Mouse (Mus musculus): ENCODE measurements at regions not wholly inside any gene's neighbourhood (a gene's known extent, or its start where the extent isn't known, plus 50 kb on each side); places are given as distances from the start of the nearest gene placed in this dataset.
"Not testable (repeated sequence)": the region's sequence is repeated elsewhere in the genome, so short reads cannot be mapped to it uniquely, and the experiment has no call there.

DNA sequence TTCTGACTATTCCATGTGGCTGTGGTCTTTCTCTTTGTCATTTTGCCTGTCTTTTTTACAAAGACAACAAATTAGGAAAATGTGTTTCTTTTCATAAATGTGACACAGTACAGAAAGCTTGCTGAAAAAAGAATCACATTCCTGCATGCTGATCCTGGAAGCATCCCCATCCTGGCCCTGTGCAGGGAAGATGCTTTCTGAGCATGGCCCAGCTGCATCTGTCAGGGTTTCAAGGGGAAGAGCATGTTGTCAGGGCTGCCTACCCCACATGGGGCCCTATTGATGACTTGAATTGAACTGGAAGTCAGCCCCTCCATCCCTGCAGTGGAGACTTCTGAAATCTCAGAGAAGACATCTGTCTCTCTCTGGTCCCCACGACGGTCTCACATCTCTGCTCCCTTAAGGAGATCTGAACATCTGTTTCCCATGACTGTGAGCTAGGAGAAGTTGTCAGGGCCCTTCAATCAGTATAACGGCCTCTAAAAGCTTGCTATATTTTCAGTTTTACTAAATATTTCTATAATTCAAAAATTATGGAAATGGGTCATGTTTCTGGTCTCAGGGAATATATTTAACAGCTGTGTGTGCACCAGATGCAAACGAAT lies 235.8 kb upstream of the Sfrp2 start:
- H3K9me3 ChIP-seq (ENCODE audit: control insufficient read depth, low read length) = no peaks in the 10 kb centered on the region
- no peak overlapping the region for H3K4me2 ChIP-seq (ENCODE audit: low read length)
- no peak for ATAC-seq (ENCODE audit: insufficient number of reproducible peaks, insufficient read depth, low FRiP score, low read depth)
- no peak overlapping the region for H3K27ac ChIP-seq (replicated peaks in 1 of 2; ENCODE audit: control insufficient read depth in 1 of 2, insufficient read depth in 1 of 2, low read depth in 2 of 2, low read length in 2 of 2)
- H3K36me3 ChIP-seq (ENCODE audit: control insufficient read depth, insufficient read depth, low read length) = no peaks in the 10 kb centered on the region
- H3K4me1 ChIP-seq (ENCODE audit: control insufficient read depth in 2 of 2, insufficient read depth in 2 of 2, low read length in 2 of 2) = no peaks in the 10 kb centered on the region
- H3K9ac ChIP-seq (ENCODE audit: low read length) = no peak overlapping the region
- no peaks in the 10 kb centered on the region for H3K27me3 ChIP-seq (ENCODE audit: control insufficient read depth, insufficient read depth, low read length)
- WGBS = 67% methylated on average over 4 of the region's 4 CpGs
- H3K4me3 ChIP-seq (ENCODE audit: control insufficient read depth in 1 of 2, insufficient read depth in 1 of 2, low read depth in 1 of 2, low read length in 2 of 2) = no peak overlapping the region

DNA sequence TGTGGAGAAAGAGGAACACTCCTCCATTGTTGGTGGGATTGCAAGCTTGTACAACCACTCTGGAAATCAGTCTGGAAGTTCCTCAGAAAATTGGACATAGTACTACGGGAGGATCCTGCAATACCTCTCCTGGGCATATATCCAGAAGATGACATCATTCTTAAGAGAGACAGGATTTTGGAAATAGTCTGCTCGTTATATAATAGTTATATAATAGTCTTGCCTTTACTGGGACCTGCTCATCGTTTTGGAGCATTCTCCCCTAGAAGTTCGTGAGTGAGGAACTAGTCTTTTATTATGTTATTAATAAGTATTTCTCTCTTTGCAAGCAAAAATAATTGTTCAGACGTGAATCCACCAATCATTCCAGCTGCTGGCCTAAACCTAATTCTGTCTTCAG lies 229.5 kb upstream of the Sfrp2 start:
- H3K4me3 ChIP-seq (ENCODE audit: control insufficient read depth in 1 of 2, insufficient read depth in 1 of 2, low read depth in 1 of 2, low read length in 2 of 2); H3K27ac ChIP-seq (replicated peaks in 1 of 2; ENCODE audit: control insufficient read depth in 1 of 2, insufficient read depth in 1 of 2, low read depth in 2 of 2, low read length in 2 of 2); H3K4me1 ChIP-seq (ENCODE audit: control insufficient read depth in 2 of 2, insufficient read depth in 2 of 2, low read length in 2 of 2); H3K36me3 ChIP-seq (ENCODE audit: control insufficient read depth, insufficient read depth, low read length); H3K9me3 ChIP-seq (ENCODE audit: control insufficient read depth, low read length); H3K9ac ChIP-seq (ENCODE audit: low read length); H3K4me2 ChIP-seq (ENCODE audit: low read length); ATAC-seq (ENCODE audit: insufficient number of reproducible peaks, insufficient read depth, low FRiP score, low read depth); H3K27me3 ChIP-seq (ENCODE audit: control insufficient read depth, insufficient read depth, low read length): not testable (repeated sequence)
- WGBS = 53% methylated on average over 5 of the region's 5 CpGs

DNA sequence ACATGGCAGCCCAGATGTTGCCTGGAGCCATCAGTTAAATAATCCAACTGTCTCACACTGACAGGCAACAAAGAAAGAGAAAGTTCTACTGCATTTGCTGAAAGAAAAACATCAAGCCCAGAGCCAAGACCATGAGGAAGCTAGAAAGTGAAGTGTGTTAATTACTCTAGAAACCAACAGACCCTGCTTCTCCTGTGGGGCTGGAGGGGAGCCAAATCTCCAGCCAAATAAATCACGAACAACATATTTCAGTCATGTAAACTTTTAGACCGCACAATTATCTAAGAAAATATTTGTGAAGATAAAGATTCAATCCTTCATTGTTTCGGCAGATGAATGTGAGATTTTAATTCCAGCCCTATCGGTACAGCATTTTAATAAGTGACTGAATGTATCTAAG lies 228.9 kb upstream of the Sfrp2 start:
- 62% methylated on average over 4 of the region's 4 CpGs for WGBS
- Histone ChIP-seq H3K36me3 (ENCODE audit: control insufficient read depth, insufficient read depth, low read length) (no peaks in the 10 kb centered on the region), H3K9me3 (ENCODE audit: control insufficient read depth, low read length) (no peaks in the 10 kb centered on the region), H3K4me2 (ENCODE audit: low read length) (no peak overlapping the region), H3K27me3 (ENCODE audit: control insufficient read depth, insufficient read depth, low read length) (no peaks in the 10 kb centered on the region), H3K4me1 (ENCODE audit: control insufficient read depth in 2 of 2, insufficient read depth in 2 of 2, low read length in 2 of 2) (no peaks in the 10 kb centered on the region), H3K9ac (ENCODE audit: low read length) (no peak overlapping the region), H3K4me3 (ENCODE audit: control insufficient read depth in 1 of 2, insufficient read depth in 1 of 2, low read depth in 1 of 2, low read length in 2 of 2) (no peak overlapping the region), H3K27ac (replicated peaks in 1 of 2; ENCODE audit: control insufficient read depth in 1 of 2, insufficient read depth in 1 of 2, low read depth in 2 of 2, low read length in 2 of 2) (no peak overlapping the region; a peak in 1 of 4 replicates)
- ATAC-seq (ENCODE audit: insufficient number of reproducible peaks, insufficient read depth, low FRiP score, low read depth) = no peak

DNA sequence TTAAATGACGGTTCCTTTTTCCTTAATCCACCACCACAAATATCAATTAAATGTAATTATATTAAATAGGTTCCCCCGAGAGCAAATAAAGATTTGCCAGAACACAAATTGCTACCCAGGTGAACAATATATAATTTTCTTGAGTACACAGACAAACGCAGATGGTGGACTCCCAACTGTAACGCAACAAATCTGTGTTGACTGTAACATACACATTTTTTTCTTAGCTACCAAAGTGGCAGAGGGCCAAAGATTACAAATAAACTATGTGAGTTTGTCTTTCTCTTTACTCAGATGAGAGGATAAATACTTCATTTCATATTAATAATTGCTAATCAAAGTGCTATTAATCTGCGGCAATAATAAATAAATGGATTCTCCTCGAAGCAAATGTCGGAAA lies 228.4 kb upstream of the Sfrp2 start:
- Histone ChIP-seq H3K4me1 (ENCODE audit: control insufficient read depth in 2 of 2, insufficient read depth in 2 of 2, low read length in 2 of 2) (no peaks in the 10 kb centered on the region), H3K9me3 (ENCODE audit: control insufficient read depth, low read length) (no peaks in the 10 kb centered on the region), H3K36me3 (ENCODE audit: control insufficient read depth, insufficient read depth, low read length) (no peaks in the 10 kb centered on the region), H3K9ac (ENCODE audit: low read length) (no peak overlapping the region), H3K27ac (replicated peaks in 1 of 2; ENCODE audit: control insufficient read depth in 1 of 2, insufficient read depth in 1 of 2, low read depth in 2 of 2, low read length in 2 of 2) (no peak overlapping the region), H3K27me3 (ENCODE audit: control insufficient read depth, insufficient read depth, low read length) (no peaks in the 10 kb centered on the region), H3K4me3 (ENCODE audit: control insufficient read depth in 1 of 2, insufficient read depth in 1 of 2, low read depth in 1 of 2, low read length in 2 of 2) (no peak overlapping the region), H3K4me2 (ENCODE audit: low read length) (no peak overlapping the region)
- 74% methylated on average over 7 of the region's 7 CpGs for WGBS
- no peak for ATAC-seq (ENCODE audit: insufficient number of reproducible peaks, insufficient read depth, low FRiP score, low read depth)

DNA sequence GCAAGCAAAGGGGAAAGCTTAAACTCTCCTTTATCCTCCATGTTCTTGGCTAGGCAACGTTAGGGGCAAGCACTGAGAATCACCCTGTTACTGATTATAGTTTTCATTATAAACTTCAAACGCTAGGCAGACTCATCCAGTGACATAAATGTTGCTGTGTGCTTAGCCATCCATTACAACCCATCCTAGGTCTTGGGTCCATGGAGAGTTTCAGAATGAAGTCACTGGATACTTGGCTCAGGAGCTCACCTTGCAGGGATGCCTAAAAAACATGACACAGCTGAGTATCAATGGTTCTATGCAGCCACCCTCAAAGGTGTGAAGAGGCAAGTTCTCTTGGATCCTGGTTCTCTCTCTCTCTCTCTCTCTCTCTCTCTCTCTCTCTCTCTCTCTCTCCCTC lies 227.2 kb upstream of the Sfrp2 start:
- Histone ChIP-seq H3K27ac (replicated peaks in 1 of 2; ENCODE audit: control insufficient read depth in 1 of 2, insufficient read depth in 1 of 2, low read depth in 2 of 2, low read length in 2 of 2) (no peak overlapping the region), H3K9me3 (ENCODE audit: control insufficient read depth, low read length) (no peaks in the 10 kb centered on the region), H3K4me1 (ENCODE audit: control insufficient read depth in 2 of 2, insufficient read depth in 2 of 2, low read length in 2 of 2) (no peaks in the 10 kb centered on the region), H3K27me3 (ENCODE audit: control insufficient read depth, insufficient read depth, low read length) (no peaks in the 10 kb centered on the region), H3K36me3 (ENCODE audit: control insufficient read depth, insufficient read depth, low read length) (no peaks in the 10 kb centered on the region), H3K4me3 (ENCODE audit: control insufficient read depth in 1 of 2, insufficient read depth in 1 of 2, low read depth in 1 of 2, low read length in 2 of 2) (no peak overlapping the region), H3K4me2 (ENCODE audit: low read length) (no peak overlapping the region), H3K9ac (ENCODE audit: low read length) (no peak overlapping the region)
- WGBS = 49% methylated on average over 2 of the region's 2 CpGs
- ATAC-seq (ENCODE audit: insufficient number of reproducible peaks, insufficient read depth, low FRiP score, low read depth) = no peak

DNA sequence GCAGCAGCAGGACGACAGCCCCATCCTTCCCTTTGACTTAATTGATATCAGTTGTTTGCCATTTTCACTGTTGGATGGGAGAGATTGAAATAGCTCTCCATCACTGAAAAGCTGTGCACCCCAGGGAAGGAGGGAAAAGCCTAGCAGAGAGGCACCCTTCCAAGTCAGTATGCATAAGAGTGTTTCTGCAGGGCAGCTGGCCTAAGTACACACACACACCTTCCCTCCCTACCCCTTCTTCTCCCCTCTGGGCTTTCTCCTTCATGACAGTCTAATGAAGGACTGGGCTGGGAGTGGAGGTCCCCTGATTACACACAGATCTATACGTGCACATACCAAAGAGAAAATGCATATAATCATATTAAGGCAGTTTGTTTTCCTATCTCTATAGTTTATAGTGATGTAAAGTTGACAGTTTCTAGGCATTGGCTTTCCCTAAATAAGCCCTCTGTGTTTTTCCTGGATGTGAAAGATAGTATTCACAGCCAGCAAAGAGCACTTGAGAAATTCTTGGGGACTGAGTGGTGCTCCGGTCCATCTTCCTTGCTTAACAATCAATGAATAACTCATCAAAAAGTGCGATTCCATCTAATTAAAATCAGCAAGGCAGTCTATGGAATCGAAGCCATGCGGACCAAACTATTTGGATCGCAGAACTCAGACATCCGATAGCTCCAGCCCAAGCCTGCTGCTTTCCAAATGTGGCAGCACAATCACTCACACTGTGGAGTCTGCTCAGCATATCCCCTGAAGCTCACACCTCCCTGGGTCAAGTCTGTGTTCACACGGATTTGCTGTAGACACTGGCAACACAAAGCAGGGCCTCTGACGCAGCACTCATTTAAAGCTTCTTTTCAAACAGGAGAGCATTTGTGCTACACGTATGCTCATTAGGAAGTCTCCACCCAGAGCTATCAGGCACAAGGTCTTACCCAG lies 224.9 kb upstream of the Sfrp2 start:
- no peaks in the 10 kb centered on the region for H3K27me3 ChIP-seq (ENCODE audit: control insufficient read depth, insufficient read depth, low read length)
- peak; percentile 54; the same call in 1 of the 2 replicates for ATAC-seq (ENCODE audit: insufficient number of reproducible peaks, insufficient read depth, low FRiP score, low read depth)
- no peak overlapping the region for H3K4me2 ChIP-seq (ENCODE audit: low read length)
- 68% methylated on average over 11 of the region's 11 CpGs for WGBS
- H3K27ac ChIP-seq (replicated peaks in 1 of 2; ENCODE audit: control insufficient read depth in 1 of 2, insufficient read depth in 1 of 2, low read depth in 2 of 2, low read length in 2 of 2) = peak overlapping the region; percentile 27 to 37; a peak in 3 of 4 replicates
- H3K4me3 ChIP-seq (ENCODE audit: control insufficient read depth in 1 of 2, insufficient read depth in 1 of 2, low read depth in 1 of 2, low read length in 2 of 2) = no peak overlapping the region
- H3K4me1 ChIP-seq (ENCODE audit: control insufficient read depth in 2 of 2, insufficient read depth in 2 of 2, low read length in 2 of 2) = no peaks in the 10 kb centered on the region
- no peak overlapping the region for H3K9ac ChIP-seq (ENCODE audit: low read length)
- H3K36me3 ChIP-seq (ENCODE audit: control insufficient read depth, insufficient read depth, low read length) = no peaks in the 10 kb centered on the region
- H3K9me3 ChIP-seq (ENCODE audit: control insufficient read depth, low read length) = no peaks in the 10 kb centered on the region

DNA sequence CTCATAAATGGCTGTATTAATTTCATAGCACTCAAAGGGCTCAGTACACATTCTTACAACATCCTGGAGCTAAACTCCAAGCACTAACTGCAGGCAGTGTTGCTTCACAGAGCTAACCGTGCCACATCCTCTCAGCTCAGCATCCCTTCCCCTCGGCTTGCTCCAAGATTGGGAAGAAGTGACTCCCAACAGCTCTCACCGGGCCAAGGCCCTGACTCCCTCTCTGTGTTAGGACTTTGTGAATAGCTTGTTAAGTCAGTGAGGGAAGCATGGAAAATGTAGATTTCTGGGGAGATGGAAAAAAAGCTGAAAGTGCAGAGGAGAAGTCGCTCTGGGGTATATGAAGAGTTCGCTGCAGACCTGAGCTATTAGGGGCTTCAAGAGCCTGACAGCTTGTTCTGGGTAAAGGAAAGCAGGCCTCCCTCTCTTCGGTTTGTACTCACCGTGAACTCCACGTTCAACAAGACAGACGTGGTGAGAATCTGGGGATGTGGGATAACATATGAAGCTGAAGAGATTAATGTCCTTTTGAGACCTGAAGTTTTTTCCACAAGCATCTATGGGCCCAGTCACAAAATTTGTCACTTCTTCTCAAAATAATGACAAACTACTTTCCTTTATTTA lies 213.5 kb upstream of the Sfrp2 start:
- peaks cover 8 to 12% of the 10 kb centered on the region in 2 experiments; a peak in 3 of 4 replicates for H3K4me1 ChIP-seq (ENCODE audit: control insufficient read depth in 2 of 2, insufficient read depth in 2 of 2, low read length in 2 of 2)
- no peak for ATAC-seq (ENCODE audit: insufficient number of reproducible peaks, insufficient read depth, low FRiP score, low read depth)

More for the DNA sequence above, 213.5 kb upstream of the Sfrp2 start:
- WGBS = 57% methylated on average over 9 of the region's 9 CpGs
- Histone ChIP-seq H3K9ac (ENCODE audit: low read length) (no peak overlapping the region), H3K4me3 (ENCODE audit: control insufficient read depth in 1 of 2, insufficient read depth in 1 of 2, low read depth in 1 of 2, low read length in 2 of 2) (no peak overlapping the region), H3K36me3 (ENCODE audit: control insufficient read depth, insufficient read depth, low read length) (no peaks in the 10 kb centered on the region), H3K27me3 (ENCODE audit: control insufficient read depth, insufficient read depth, low read length) (no peaks in the 10 kb centered on the region), H3K4me2 (ENCODE audit: low read length) (no peak overlapping the region), H3K27ac (replicated peaks in 1 of 2; ENCODE audit: control insufficient read depth in 1 of 2, insufficient read depth in 1 of 2, low read depth in 2 of 2, low read length in 2 of 2) (no peak overlapping the region), H3K9me3 (ENCODE audit: control insufficient read depth, low read length) (no peaks in the 10 kb centered on the region)

Data from heart, embryonic 14.5 days (tissue).